Mouse (Mus musculus): Measurements from ENCODE around the gene Add2. TPM values are rescaled to one million over a fixed set of nuclear protein-coding genes. Genes with fewer than 3 reads are reported as not detected.

Gene Add2
- polyA plus RNA-seq, 1 experiment from 2014 or later = 7.0 TPM

DNA sequence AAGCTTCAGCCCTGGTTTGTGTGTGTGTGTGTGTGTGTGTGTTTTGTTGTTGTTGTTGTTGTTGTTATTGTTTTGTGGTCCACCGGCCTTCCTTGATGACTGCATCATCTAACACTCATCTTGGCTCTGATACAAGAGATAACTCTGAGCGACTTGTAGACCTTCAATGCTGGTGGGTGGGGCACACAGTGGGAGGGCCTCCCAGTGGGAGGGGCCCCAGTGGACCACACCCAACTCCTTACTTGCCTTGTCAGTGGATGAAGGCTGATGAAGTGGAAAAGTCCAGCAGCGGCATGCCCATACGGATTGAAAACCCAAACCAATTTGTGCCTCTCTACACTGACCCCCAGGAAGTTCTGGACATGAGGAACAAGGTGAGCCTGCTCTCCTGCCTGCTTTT lies 78.6 kb downstream of the Add2 start:
- no peaks in the 10 kb centered on the region for H3K4me1 ChIP-seq
- H3K27ac ChIP-seq (replicated peaks) = no peak overlapping the region
- H3K9me3 ChIP-seq (replicated peaks) = no peaks in the 10 kb centered on the region
- no peak overlapping the region for H3K4me2 ChIP-seq (replicated peaks)
- H3K9ac ChIP-seq = no peak overlapping the region
- no peak for ATAC-seq (ENCODE audit: insufficient number of reproducible peaks, low FRiP score, low TSS enrichment, low read depth)
- no peaks in the 10 kb centered on the region for H3K36me3 ChIP-seq
- no peaks in the 10 kb centered on the region for H3K27me3 ChIP-seq
- WGBS = 87% methylated on average over 4 of the region's 4 CpGs
- no peak overlapping the region for H3K4me3 ChIP-seq (replicated peaks)

DNA sequence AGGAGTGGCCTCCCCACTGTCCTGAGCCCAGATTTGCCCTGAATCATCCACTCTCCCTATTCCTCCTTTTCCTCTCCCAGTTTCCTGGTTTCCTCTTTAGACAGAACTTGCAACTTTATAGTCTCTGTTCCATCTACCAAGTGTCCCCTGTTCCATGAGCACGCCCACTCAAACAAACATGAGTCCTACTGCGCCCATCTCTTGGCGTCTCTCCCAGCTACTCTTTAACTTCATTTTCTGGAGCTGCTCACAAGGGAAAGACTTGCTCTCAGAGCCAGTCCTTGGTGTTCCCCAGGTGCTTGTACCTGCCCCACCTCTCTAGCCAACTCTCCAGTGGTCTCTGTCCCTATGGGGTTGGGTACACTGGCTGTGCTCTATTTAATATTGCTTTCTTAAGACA lies 87.4 kb downstream of the Add2 start:
- Histone ChIP-seq H3K4me1 (no peaks in the 10 kb centered on the region), H3K4me3 (replicated peaks) (no peak overlapping the region), H3K4me2 (replicated peaks) (no peak overlapping the region), H3K27me3 (no peaks in the 10 kb centered on the region), H3K9me3 (replicated peaks) (no peaks in the 10 kb centered on the region), H3K27ac (replicated peaks) (no peak overlapping the region), H3K36me3 (no peaks in the 10 kb centered on the region), H3K9ac (no peak overlapping the region)
- ATAC-seq (ENCODE audit: insufficient number of reproducible peaks, low FRiP score, low TSS enrichment, low read depth) = no peak
- 90% methylated on average over 3 of the region's 3 CpGs for WGBS

DNA sequence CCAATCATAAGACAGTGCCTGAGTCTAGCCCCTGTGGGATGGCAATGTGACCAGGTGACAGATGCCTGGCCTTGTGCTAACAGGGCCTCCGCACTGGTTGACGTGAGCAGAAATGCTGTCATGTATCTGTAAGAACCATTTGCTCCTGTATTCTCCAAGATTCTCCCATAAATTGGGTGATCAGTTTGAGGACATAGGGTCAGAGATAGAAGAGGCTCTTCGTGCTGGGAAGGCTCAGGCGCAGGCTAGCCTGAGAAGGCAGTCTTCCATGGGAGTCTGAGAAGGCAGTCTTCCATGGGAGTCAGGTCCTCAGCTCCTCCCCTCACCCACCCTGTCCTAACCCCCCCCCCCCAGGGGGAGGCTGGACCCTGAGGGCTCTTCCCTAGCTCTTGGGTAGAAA lies 94.6 kb downstream of the Add2 start:
- Histone ChIP-seq H3K4me3 (replicated peaks) (no peak overlapping the region), H3K27me3 (no peaks in the 10 kb centered on the region), H3K27ac (replicated peaks) (no peak overlapping the region), H3K4me2 (replicated peaks) (no peak overlapping the region), H3K36me3 (no peaks in the 10 kb centered on the region), H3K4me1 (no peaks in the 10 kb centered on the region), H3K9me3 (replicated peaks) (no peaks in the 10 kb centered on the region), H3K9ac (no peak overlapping the region)
- no peak for ATAC-seq (ENCODE audit: insufficient number of reproducible peaks, low FRiP score, low TSS enrichment, low read depth)
- 85% methylated on average over 4 of the region's 4 CpGs for WGBS

DNA sequence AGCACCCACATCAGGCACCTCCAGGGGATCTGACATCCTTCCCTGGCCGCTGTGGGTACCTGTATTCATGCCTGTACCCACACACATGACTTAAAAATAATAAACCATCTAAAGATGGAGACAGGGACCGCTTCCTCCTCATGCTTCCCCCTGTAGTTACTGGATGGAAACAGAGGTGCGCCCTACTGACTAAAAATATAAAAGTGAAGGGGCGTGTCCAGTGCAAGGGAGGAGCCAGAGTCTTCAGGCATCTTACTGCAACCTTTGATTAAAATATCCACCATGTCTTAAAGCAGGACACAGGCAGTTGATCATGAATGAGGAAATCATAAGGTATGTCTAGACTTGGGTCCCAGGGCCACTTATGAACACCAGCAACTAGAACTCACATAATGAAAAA lies 97.3 kb downstream of the Add2 start:
- no peaks in the 10 kb centered on the region for H3K4me1 ChIP-seq
- no peaks in the 10 kb centered on the region for H3K27me3 ChIP-seq
- 83% methylated on average over 4 of the region's 4 CpGs for WGBS
- H3K36me3 ChIP-seq = no peaks in the 10 kb centered on the region
- no peak overlapping the region for H3K27ac ChIP-seq (replicated peaks)
- H3K9ac ChIP-seq = no peak overlapping the region
- H3K4me3 ChIP-seq (replicated peaks) = no peak overlapping the region
- no peaks in the 10 kb centered on the region for H3K9me3 ChIP-seq (replicated peaks)
- no peak overlapping the region for H3K4me2 ChIP-seq (replicated peaks)
- no peak for ATAC-seq (ENCODE audit: insufficient number of reproducible peaks, low FRiP score, low TSS enrichment, low read depth)

DNA sequence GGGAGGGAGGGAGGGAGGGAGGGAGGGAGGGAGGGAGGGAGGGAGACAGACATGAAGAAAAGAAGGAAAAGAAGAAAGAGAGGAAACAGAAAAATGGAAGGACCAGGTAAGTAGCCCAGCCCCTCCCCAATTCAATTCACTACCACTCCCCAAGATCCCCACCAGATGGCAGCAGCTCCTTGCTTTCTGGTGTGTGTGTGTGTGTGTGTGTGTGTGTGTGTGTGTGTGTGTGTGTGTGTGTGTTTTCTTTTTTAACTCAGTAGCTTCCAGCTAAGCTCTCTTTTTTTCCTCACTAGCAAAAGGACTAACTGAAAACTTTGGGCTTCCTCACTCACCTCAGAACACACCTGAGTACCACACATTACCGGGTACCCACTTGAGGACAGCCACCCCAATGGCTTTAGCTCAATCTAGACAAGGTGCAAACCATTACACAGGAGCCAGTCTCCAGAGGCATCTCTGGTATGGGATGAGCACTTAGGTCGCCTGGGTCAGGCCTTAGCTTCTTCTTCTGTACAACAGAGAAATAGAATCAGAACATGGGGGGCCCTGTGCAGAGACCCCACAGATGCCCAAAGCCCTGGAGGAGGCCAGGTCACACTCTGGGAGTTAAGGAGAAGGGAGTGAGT lies 98.6 kb downstream of the Add2 start:
- no peaks in the 10 kb centered on the region for H3K36me3 ChIP-seq
- 52% methylated on average over 2 of the region's 2 CpGs for WGBS
- H3K4me1 ChIP-seq = no peaks in the 10 kb centered on the region
- ATAC-seq (ENCODE audit: insufficient number of reproducible peaks, low FRiP score, low TSS enrichment, low read depth) = no peak
- no peak overlapping the region for H3K4me3 ChIP-seq (replicated peaks)
- no peaks in the 10 kb centered on the region for H3K27me3 ChIP-seq
- H3K9ac ChIP-seq = no peak overlapping the region
- H3K9me3 ChIP-seq (replicated peaks) = no peaks in the 10 kb centered on the region
- no peak overlapping the region for H3K4me2 ChIP-seq (replicated peaks)
- no peak overlapping the region for H3K27ac ChIP-seq (replicated peaks)

DNA sequence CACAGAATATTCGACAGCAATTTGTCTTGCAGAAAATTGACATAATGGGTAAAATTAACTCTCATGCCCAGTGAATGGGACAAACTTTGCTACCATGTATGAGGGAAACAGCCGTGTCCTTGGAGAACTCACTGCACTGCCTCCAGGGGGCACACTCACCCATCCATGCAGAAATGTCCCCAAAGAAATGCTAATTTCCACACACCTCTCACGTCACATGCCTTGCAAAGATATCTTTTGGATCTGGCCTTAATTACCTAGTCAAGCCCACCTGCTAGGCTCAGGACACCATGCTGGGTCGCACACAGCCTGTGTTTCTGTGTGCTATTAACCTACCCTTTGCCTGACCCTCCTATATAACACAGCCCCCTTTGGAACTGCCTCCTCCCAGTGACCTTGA lies 100.0 kb downstream of the Add2 start:
- no peak overlapping the region for H3K4me3 ChIP-seq (replicated peaks)
- H3K27me3 ChIP-seq = no peaks in the 10 kb centered on the region
- ATAC-seq (ENCODE audit: insufficient number of reproducible peaks, low FRiP score, low TSS enrichment, low read depth) = no peak
- no peaks in the 10 kb centered on the region for H3K9me3 ChIP-seq (replicated peaks)
- H3K36me3 ChIP-seq = no peaks in the 10 kb centered on the region
- no peak overlapping the region for H3K27ac ChIP-seq (replicated peaks)
- WGBS = 49% methylated on average over 4 of the region's 4 CpGs
- H3K4me1 ChIP-seq = no peaks in the 10 kb centered on the region
- no peak overlapping the region for H3K4me2 ChIP-seq (replicated peaks)
- H3K9ac ChIP-seq = no peak overlapping the region

DNA sequence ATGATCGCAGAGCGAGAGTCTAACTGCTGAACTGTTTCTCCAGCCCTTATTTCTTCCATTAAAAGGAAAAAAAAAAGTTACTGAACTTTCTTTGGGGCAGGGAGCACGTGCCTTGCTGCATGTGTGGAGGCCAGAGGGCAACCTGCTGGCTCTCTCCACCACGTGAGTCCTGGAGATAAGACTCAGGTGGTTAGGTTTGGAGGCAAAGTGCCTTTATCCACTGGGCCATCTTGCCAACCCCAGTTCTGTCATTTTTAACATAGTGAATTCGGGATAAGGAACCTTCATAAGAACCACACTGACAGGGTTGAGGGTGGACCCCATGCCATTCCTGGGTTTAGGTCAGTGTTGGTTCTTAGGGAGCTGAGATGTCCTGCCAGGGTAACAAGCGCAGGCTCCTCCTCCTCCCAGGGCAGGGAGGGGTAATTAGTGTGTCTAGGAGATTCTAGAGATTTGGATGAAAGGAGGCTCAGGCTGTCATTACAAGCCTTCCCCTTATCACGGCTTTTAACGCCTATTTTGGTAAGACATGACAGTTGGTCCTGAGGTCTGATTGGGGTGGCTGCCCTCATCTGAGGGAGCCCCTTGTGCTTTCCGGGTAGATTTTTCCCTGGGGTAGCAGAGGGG lies 101.5 kb downstream of the Add2 start:
- no peak overlapping the region for H3K9ac ChIP-seq
- no peaks in the 10 kb centered on the region for H3K27me3 ChIP-seq
- no peak overlapping the region for H3K4me3 ChIP-seq (replicated peaks)
- no peak overlapping the region for H3K27ac ChIP-seq (replicated peaks)
- H3K36me3 ChIP-seq = no peaks in the 10 kb centered on the region
- no peaks in the 10 kb centered on the region for H3K4me1 ChIP-seq
- H3K9me3 ChIP-seq (replicated peaks) = no peaks in the 10 kb centered on the region
- WGBS = 63% methylated on average over 9 of the region's 9 CpGs
- ATAC-seq (ENCODE audit: insufficient number of reproducible peaks, low FRiP score, low TSS enrichment, low read depth) = no peak
- H3K4me2 ChIP-seq (replicated peaks) = no peak overlapping the region

DNA sequence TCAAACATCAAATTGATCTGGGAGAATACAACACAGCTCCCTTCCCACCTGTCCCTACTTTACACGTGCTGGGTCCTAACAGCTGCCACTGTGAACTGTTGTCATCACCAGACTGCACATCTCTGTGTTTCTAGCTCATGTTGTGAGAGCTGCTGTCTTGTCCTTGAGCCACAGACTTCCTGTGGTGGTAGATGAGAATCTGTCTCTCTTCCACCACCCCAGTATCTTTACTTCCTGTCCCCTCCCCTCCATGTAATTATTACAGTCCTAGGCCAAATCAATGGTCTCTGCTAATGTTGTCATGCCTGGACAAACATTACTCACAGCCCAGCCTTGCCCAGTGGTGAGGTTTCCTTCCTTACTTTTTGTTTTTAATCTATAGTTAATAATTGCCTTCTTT lies 105.4 kb downstream of the Add2 start:
- no peaks in the 10 kb centered on the region for H3K36me3 ChIP-seq
- no peak overlapping the region for H3K4me3 ChIP-seq (replicated peaks)
- WGBS = 68% methylated on average over 1 of the region's 1 CpGs
- H3K9ac ChIP-seq = no peak overlapping the region
- no peaks in the 10 kb centered on the region for H3K4me1 ChIP-seq
- no peak overlapping the region for H3K4me2 ChIP-seq (replicated peaks)
- no peak for ATAC-seq (ENCODE audit: insufficient number of reproducible peaks, low FRiP score, low TSS enrichment, low read depth)
- no peak overlapping the region for H3K27ac ChIP-seq (replicated peaks)
- no peaks in the 10 kb centered on the region for H3K9me3 ChIP-seq (replicated peaks)
- no peaks in the 10 kb centered on the region for H3K27me3 ChIP-seq

DNA sequence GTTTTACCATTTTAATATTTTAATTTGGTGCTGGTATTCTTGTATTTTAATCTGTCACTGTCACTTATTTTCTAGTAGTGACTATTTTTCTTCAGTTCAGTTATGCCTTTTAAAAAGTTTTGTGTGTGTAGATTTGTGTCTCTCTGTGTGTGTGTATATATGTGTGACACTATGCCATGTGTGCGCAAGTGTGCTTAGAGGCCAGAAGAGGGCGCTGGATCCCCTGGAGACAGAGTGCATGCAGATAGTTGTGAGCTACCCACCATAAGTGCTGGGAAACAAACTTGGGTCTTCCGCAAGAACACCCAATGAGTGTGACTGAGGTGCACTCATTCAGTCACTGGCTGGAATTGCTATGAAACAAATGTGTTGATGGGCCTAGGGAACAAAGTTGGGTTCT lies 107.7 kb downstream of the Add2 start:
- Histone ChIP-seq H3K4me3 (replicated peaks) (no peak overlapping the region), H3K4me2 (replicated peaks) (no peak overlapping the region), H3K4me1 (no peaks in the 10 kb centered on the region), H3K36me3 (no peaks in the 10 kb centered on the region), H3K9ac (no peak overlapping the region), H3K9me3 (replicated peaks) (no peaks in the 10 kb centered on the region), H3K27me3 (no peaks in the 10 kb centered on the region), H3K27ac (replicated peaks) (no peak overlapping the region)
- 87% methylated on average over 3 of the region's 3 CpGs for WGBS
- no peak for ATAC-seq (ENCODE audit: insufficient number of reproducible peaks, low FRiP score, low TSS enrichment, low read depth)

DNA sequence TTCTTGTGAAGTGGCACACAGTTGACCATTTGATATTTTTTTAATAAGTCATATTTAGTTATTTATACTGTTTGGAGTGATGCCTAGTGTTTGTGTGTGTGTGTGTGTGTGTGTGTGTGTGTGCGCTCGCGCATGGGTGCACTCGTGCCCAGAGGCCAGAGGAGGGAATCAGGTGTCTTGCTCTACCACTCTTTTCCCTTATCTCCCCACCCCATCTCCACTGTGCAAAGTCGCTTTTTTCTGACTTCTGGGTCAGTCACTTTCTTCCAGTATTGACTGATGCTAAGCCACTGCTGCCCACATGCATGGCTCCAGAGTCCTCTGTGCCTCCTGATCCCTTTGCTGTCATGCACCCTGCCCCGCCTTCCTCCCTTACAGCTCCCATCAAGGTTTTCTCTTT lies 112.8 kb downstream of the Add2 start:
- no peak overlapping the region for H3K4me2 ChIP-seq (replicated peaks)
- H3K27me3 ChIP-seq = no peaks in the 10 kb centered on the region
- H3K9me3 ChIP-seq (replicated peaks) = no peaks in the 10 kb centered on the region
- H3K9ac ChIP-seq = no peak overlapping the region
- WGBS = 76% methylated on average over 6 of the region's 6 CpGs
- H3K4me1 ChIP-seq = no peaks in the 10 kb centered on the region
- H3K36me3 ChIP-seq = no peaks in the 10 kb centered on the region
- H3K4me3 ChIP-seq (replicated peaks) = no peak overlapping the region
- no peak overlapping the region for H3K27ac ChIP-seq (replicated peaks)
- no peak for ATAC-seq (ENCODE audit: insufficient number of reproducible peaks, low FRiP score, low TSS enrichment, low read depth)

DNA sequence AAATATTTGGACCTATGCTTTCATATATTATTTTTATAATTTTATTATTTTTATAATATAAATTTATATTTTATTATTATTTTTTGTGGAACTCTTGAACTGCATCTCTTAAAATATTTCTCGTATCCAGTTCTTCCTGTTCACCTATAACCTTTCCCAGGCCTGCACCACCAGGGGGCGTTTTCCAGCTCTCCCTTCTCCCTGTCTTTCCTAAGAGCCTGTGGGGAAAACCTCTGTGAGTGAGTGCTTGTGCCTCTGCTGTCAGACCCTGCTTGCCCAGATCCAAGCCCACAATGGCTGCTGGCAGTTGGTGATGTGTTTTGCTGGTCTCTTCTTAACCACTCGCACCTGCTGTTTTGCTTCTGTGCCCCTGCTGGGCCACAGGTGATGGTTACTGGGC lies 113.3 kb downstream of the Add2 start:
- H3K4me3 ChIP-seq (replicated peaks) = no peak overlapping the region
- H3K9ac ChIP-seq = no peak overlapping the region
- H3K27me3 ChIP-seq = no peaks in the 10 kb centered on the region
- 16% methylated on average over 3 of the region's 3 CpGs for WGBS
- H3K27ac ChIP-seq (replicated peaks) = no peak overlapping the region
- H3K36me3 ChIP-seq = no peaks in the 10 kb centered on the region
- no peaks in the 10 kb centered on the region for H3K9me3 ChIP-seq (replicated peaks)
- no peaks in the 10 kb centered on the region for H3K4me1 ChIP-seq
- H3K4me2 ChIP-seq (replicated peaks) = no peak overlapping the region
- ATAC-seq (ENCODE audit: insufficient number of reproducible peaks, low FRiP score, low TSS enrichment, low read depth) = no peak

DNA sequence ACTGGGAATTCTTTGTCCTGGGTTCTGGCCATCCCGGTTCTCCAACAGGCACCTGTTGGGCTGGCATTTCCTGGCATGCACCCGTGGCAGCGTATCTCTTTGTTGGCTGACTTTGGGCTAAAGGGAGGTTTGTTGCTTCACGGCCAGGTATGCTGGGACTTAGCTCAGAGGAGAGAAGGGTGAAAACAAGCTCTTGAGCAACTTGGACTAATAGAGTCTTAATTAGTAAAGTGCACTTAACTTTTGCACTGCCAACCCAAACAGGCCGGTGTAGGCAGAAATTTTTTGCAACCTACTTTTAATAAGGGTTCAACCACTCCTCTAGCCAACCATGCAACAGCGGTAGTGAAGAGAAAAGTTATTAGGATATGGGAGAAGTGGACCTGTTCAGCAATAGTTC lies 116.5 kb downstream of the Add2 start:
- no peaks in the 10 kb centered on the region for H3K27me3 ChIP-seq
- H3K9ac ChIP-seq = no peak overlapping the region
- no peaks in the 10 kb centered on the region for H3K9me3 ChIP-seq (replicated peaks)
- ATAC-seq (ENCODE audit: insufficient number of reproducible peaks, low FRiP score, low TSS enrichment, low read depth) = no peak
- 91% methylated on average over 6 of the region's 6 CpGs for WGBS
- no peaks in the 10 kb centered on the region for H3K36me3 ChIP-seq
- H3K27ac ChIP-seq (replicated peaks) = no peak overlapping the region
- H3K4me2 ChIP-seq (replicated peaks) = no peak overlapping the region
- 0 out of 2 replicates have a peak, but pooled peaks cover 2% of the 10 kb centered on the region for H3K4me1 ChIP-seq
- H3K4me3 ChIP-seq (replicated peaks) = no peak overlapping the region

All from embryonic facial prominence, embryonic 15.5 days (tissue).